Mouse (Mus musculus): ENCODE measurements around the gene Snapc4.

GRCm38 (mm10) chr2:26367911-26368310 is 12.5 kb downstream of the Snapc4 start:
- TF ChIP-seq CTCF (conservative IDR thresholded peaks at IDR 0.05; ENCODE audit: insufficient read depth, insufficient read length, low read depth, low read length) (no peak), POLR2A (IDR thresholded peaks at IDR 0.05; ENCODE audit: low read depth, low read length) (no peak)
